Mouse (Mus musculus) brown adipose tissue, adult 24 weeks (tissue): ENCODE measurements around the gene Nuf2. TPM values are rescaled to one million over a fixed set of nuclear protein-coding genes. Genes with fewer than 3 reads are reported as not detected.

Experiments
- H3K27ac ChIP-seq: fragments of 200-500 bp; replicated peaks from 2 replicates; pipeline ENCODE4 v1.5.1; 2012; ENCODE audit warnings: low read depth, mild to moderate bottlenecking, low read length
- H3K4me1 ChIP-seq: fragments of 200-500 bp; 2 replicates; pipeline ENCODE4 v1.6.1; 2012; ENCODE audit warnings: low read length, mixed read lengths; ENCODE audit not compliant: control insufficient read depth, insufficient read depth, insufficient read length
- H3K4me3 ChIP-seq: fragments of 200-500 bp; 2 replicates; pipeline ENCODE4 v1.5.1; 2012; ENCODE audit warnings: low read depth, mild to moderate bottlenecking, low read length, moderate library complexity; ENCODE audit not compliant: insufficient read depth
- polyA plus RNA-seq: library from polyadenylated mRNA; stranded (reverse); fragments of >200 nt; gene quantifications from 2 replicates; pipeline ENCODE4 v1.2.4, GENCODE M21; 2012; ENCODE audit not compliant: missing spikeins, insufficient read depth, insufficient read length

Gene Nuf2
- polyA plus RNA-seq, 1 experiment, result not detected

GRCm38 (mm10) chr1:169502876-169503275 is 28.4 kb downstream of the Nuf2 start:
- Histone ChIP-seq H3K4me1 (no peaks in the 10 kb centered on the region), H3K27ac (no peak overlapping the region), H3K4me3 (no peak overlapping the region)

GRCm38 (mm10) chr1:169495621-169496020 is 35.6 kb downstream of the Nuf2 start:
- H3K4me3 ChIP-seq, result no peak overlapping the region
- H3K27ac ChIP-seq, result no peak overlapping the region
- no peaks in the 10 kb centered on the region for H3K4me1 ChIP-seq

DNA sequence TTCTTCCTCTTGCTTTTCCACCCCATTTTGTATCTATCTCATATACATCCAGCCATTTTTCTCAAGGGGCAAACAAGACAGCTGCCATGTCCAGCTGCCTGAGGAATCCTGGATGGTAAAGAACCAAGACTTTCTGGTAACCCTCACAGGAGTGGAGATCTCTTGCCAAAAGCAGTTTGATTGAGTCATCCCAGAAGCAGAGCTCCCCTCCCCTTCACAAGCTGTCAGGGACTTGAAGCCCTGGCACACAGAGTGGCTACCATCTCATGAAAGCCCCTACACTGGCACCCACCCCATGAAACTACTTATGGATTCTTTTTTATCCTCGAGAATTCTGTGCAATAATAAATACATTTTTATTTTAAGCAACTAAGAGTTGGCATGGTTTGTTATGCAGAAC is 39.7 kb downstream of the Nuf2 start:
- H3K27ac ChIP-seq, result no peak overlapping the region
- H3K4me3 ChIP-seq, result no peak overlapping the region
- no peaks in the 10 kb centered on the region for H3K4me1 ChIP-seq

- no peaks in the 10 kb centered on the region for H3K4me1 ChIP-seq
- H3K27ac ChIP-seq, result no peak overlapping the region
- no peak overlapping the region for H3K4me3 ChIP-seq
Measured at GRCm38 (mm10) chr1:169485408-169485885, 45.8 kb downstream of the Nuf2 start.

- no peak overlapping the region for H3K27ac ChIP-seq
- no peaks in the 10 kb centered on the region for H3K4me1 ChIP-seq
- no peak overlapping the region for H3K4me3 ChIP-seq
Measured at GRCm38 (mm10) chr1:169484565-169484964, 46.7 kb downstream of the Nuf2 start.

DNA sequence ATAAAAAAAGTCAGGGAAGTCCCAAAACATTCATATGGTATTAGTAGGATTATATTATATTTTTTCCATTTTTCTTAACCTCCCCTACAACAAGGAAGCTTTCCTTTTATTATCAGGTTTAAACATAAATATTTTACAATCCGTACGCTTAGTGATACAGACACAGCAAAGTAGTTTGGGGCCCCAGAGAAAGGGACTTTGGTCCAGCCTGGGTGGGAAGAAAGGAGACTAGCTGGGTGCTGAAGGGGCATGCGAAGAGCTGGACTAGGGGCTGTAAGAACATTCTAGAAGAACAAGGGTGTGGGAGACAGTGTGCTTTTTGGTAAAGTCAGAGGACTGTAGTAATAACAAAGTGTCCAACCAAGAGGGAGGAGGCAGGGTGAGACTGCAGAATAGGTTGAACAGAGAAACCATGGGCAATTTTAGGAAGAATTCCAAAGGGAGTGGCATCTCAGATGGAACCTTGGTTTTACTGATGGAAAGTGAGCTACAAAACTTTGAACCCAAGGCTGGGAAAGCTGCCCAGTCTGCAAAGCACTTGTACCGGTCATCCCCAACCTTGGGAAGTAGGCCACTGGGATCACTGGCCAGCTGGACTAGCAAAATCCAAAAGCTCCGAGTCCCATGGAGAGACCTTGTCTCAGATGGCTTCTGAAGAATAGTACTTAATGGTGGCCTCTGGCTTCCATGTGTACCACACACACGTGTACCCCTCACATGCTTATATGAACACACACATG is 48.5 kb downstream of the Nuf2 start:
- H3K4me1 ChIP-seq, result no peaks in the 10 kb centered on the region
- H3K27ac ChIP-seq, result no peak overlapping the region
- no peak overlapping the region for H3K4me3 ChIP-seq

GRCm38 (mm10) chr1:169471185-169471584 is 60.1 kb downstream of the Nuf2 start:
- H3K4me3 ChIP-seq, result no peak overlapping the region
- no peak overlapping the region for H3K27ac ChIP-seq
- no peaks in the 10 kb centered on the region for H3K4me1 ChIP-seq

DNA sequence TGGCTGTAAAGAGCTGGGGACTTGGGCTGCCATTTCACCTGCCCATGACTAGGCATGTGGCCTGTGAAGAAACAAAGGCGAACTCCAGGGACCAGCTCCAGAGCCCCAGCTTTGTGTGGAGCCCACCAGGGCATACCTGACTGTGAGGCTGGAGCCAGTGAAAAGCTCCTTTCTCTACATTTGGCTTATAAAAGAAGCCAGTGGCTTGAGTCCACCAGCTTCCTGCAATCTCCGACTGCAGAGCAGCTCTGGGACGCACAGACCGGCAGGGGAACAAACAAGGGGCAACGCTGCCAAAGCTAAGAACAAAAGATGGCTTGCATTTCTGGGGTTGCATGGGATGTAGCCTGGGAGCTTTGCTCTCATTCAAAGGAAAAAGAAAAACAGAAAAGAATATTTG is 63.5 kb downstream of the Nuf2 start:
- Histone ChIP-seq H3K4me1 (no peaks in the 10 kb centered on the region), H3K4me3 (no peak overlapping the region)

GRCm38 (mm10) chr1:169462386-169463115 is 68.7 kb downstream of the Nuf2 start:
- Histone ChIP-seq H3K4me1 (no peaks in the 10 kb centered on the region), H3K27ac (no peak overlapping the region), H3K4me3 (no peak overlapping the region)

More for the DNA sequence above, 63.5 kb downstream of the Nuf2 start:
- H3K27ac ChIP-seq, result no peak overlapping the region

DNA sequence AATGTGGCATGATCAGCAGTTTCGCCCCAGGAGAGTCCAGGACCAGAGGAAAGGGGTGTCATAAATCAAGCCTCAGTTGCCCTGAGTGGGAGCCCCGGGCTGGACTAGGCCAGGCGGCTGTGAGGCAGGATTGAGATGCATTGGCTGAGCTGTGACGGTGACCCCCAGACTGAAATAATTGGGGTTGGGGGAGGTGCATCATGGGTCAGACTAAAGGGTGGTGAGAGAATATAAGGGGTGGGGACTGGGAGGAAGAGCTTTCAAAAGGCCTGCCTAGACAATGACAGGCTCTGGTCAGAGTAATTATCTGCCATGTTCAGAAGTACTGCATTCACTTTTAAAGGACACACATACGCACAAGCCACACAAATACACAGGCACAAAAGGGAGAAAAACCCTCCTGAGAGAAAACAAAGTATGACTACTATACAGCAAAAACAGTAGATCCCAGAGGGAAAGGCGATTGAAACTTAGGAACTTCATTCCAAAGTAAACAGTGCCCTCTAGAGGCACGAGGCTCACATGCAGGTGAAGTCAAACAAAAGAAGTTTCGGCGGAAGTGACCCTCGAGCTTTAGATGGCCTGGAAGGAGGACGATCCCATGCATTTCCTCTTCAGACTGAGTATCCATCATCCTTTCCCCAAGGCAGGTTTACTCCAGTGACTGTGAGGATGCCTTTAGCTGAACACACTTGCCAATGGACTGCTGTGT is 72.0 kb downstream of the Nuf2 start:
- H3K4me1 ChIP-seq, result no peaks in the 10 kb centered on the region
- H3K4me3 ChIP-seq, result no peak overlapping the region
- H3K27ac ChIP-seq, result no peak overlapping the region

Other genes with a start within 250 kb of the Nuf2 start
- 206 and 220 TPM in 2 replicates for gene Rgs5, start 124.0 kb upstream of the Nuf2 start, polyA plus RNA-seq
- gene Rgs4, start 216.2 kb upstream of the Nuf2 start, polyA plus RNA-seq, result 4.9 and 7.3 TPM in 2 replicates